In genomic region chr1:179802610-179803512, GRCm38 (mm10) we compare ENCODE assay signal across 8 mouse cellular contexts. TPM values are rescaled to one million over a fixed set of nuclear protein-coding genes. Genes with fewer than 3 reads are reported as not detected.
DNase-seq lines count a peak whose midpoint lies in the region; ATAC-seq lines count a peak whose summit lies in the region.

Gene Gm10518, plus strand, starts transcription at chr1:179803376.

- ATAC-seq in activated CD4-positive, CD25-positive, alpha-beta regulatory T cell, adult 4 months, result peak; percentile 54
- peak; percentile 81 for ATAC-seq in hindbrain, embryonic 11.5 days (ENCODE audit: low FRiP score)

- peak; percentile 70 to 80 for DNase-seq in cerebellum, postnatal 14 days
- DNase-seq in frontal cortex, postnatal 10 days (ENCODE audit: low spot score in 2 of 2), result peak; percentile 59 to 60
- DNase-seq in hindbrain, embryonic 11.5 days (ENCODE audit: low spot score), result peak; percentile 73
- DNase-seq in layer of hippocampus, postnatal 36 days, result peak; percentile 59 to 69
- peak; percentile 66 for DNase-seq in lung, postnatal 10 days
- peak; percentile 16 for DNase-seq in retina, postnatal 7 days (ENCODE audit: low read depth, low spot score)
- DNase-seq in B cell, adult 2 months, result no peak

- H3K9ac ChIP-seq in hindbrain, embryonic 11.5 days (ENCODE audit: low read depth, low read length), result peak within 1 kb of the TSS; percentile 94

- no peaks in the 10 kb centered on the region for H3K27me3 ChIP-seq in hindbrain, embryonic 11.5 days (ENCODE audit: control insufficient read depth, insufficient read depth, low read length)

- H3K4me1 ChIP-seq in hindbrain, embryonic 11.5 days (replicated peaks; ENCODE audit: control insufficient read depth, insufficient read depth, low read length), result 0 out of 2 replicates have a peak, but pooled peaks cover 2% of the 10 kb centered on the region

- H3K27ac ChIP-seq in hindbrain, embryonic 11.5 days (ENCODE audit: low read depth, low read length), result peak within 1 kb of the TSS; percentile 97

- peak within 1 kb of the TSS; percentile 69 for H3K4me3 ChIP-seq in hindbrain, embryonic 11.5 days (ENCODE audit: low read depth, low read length)

- WGBS in hindbrain, embryonic 11.5 days, result under 1% methylated on average over 77 of the region's 94 CpGs

- H3K9me3 ChIP-seq in hindbrain, embryonic 11.5 days (ENCODE audit: control insufficient read depth, low read length), result no peaks in the 10 kb centered on the region

- H3K36me3 ChIP-seq in hindbrain, embryonic 11.5 days (ENCODE audit: control insufficient read depth, insufficient read depth, low read length), result no peaks in the 10 kb centered on the region

- H3K4me2 ChIP-seq in hindbrain, embryonic 11.5 days (replicated peaks; ENCODE audit: low read depth, low read length), result peak within 1 kb of the TSS; percentile 69

RNA-seq across cellular contexts. Expression of gene Gm10518, which starts in this region (rescaled TPM):
- polyA plus RNA-seq in activated CD4-positive, CD25-positive, alpha-beta regulatory T cell, adult 4 months (2017; shearing (Covaris generic)), result not detected
- polyA plus RNA-seq in hindbrain, embryonic 11.5 days (2014; fragmentation: Nextera tagmentation; extraction: Ambion mirVana), result 0.40 TPM in 1 of 2 replicates, not detected in the other
- total RNA-seq in layer of hippocampus, postnatal 36 days (2021), result not detected

Comparison
In these comparisons a context has a peak if more than half of its experiments do, and no peak if none do; other contexts are left out.
1. Peak in ATAC-seq in activated CD4-positive, CD25-positive, alpha-beta regulatory T cell, adult 4 months; RNA of the gene not detected or under 1 TPM.
2. Peak in DNase-seq, ATAC-seq, H3K4me3 ChIP-seq, H3K27ac ChIP-seq, H3K9ac ChIP-seq and H3K4me2 ChIP-seq in hindbrain, embryonic 11.5 days; RNA of the gene not detected or under 1 TPM.
3. Peak in DNase-seq in layer of hippocampus, postnatal 36 days; RNA of the gene not detected or under 1 TPM.
4. DNase-seq: peak in cerebellum, postnatal 14 days (2 of 2), frontal cortex, postnatal 10 days (2 of 2), lung, postnatal 10 days (single experiment) and retina, postnatal 7 days (single experiment); none in B cell, adult 2 months (0 of 2).